Mouse (Mus musculus) kidney, adult 9 months (tissue): ENCODE data around the gene Aox4.

Source experiments
- DNase-seq: peaks from one replicate; pipeline ENCODE4 v3.0.0; 2022

The Aox4 gene

GRCm38 (mm10) chr1:58210203-58210602 lies at the start of gene Aox4:
Gene Aox4, plus strand, starts transcription at chr1:58210397.
- peak; percentile 51 for DNase-seq

GRCm38 (mm10) chr1:58169893-58170292 lies 40.3 kb upstream of the Aox4 start:
- no peak for DNase-seq

GRCm38 (mm10) chr1:58188514-58189175 lies 21.6 kb upstream of the Aox4 start:
- DNase-seq = no peak

- DNase-seq = no peak
These were observed 15.9 kb upstream of the Aox4 start for GRCm38 (mm10) chr1:58194317-58194716.

- no peak for DNase-seq
These were observed 15.2 kb upstream of the Aox4 start for GRCm38 (mm10) chr1:58194988-58195387.

GRCm38 (mm10) chr1:58195541-58195940 lies 14.7 kb upstream of the Aox4 start:
- DNase-seq = no peak

GRCm38 (mm10) chr1:58197023-58197422 lies 13.2 kb upstream of the Aox4 start:
- DNase-seq = no peak

GRCm38 (mm10) chr1:58198386-58198785 lies 11.8 kb upstream of the Aox4 start:
- DNase-seq = no peak

- DNase-seq = no peak
These were observed 2.6 kb downstream of the Aox4 start for GRCm38 (mm10) chr1:58212805-58213204.

- DNase-seq = no peak
These were observed 3.6 kb downstream of the Aox4 start for GRCm38 (mm10) chr1:58213838-58214237.

- no peak for DNase-seq
These were observed 5.2 kb downstream of the Aox4 start for GRCm38 (mm10) chr1:58215353-58215752.

- DNase-seq = no peak
These were observed 5.8 kb downstream of the Aox4 start for GRCm38 (mm10) chr1:58215956-58216532.

GRCm38 (mm10) chr1:58221070-58221469 lies 10.9 kb downstream of the Aox4 start:
- DNase-seq = no peak

GRCm38 (mm10) chr1:58221879-58222278 lies 11.7 kb downstream of the Aox4 start:
- DNase-seq = no peak

- no peak for DNase-seq
These were observed 17.9 kb downstream of the Aox4 start for GRCm38 (mm10) chr1:58228086-58228485.

- DNase-seq = no peak
These were observed 18.7 kb downstream of the Aox4 start for GRCm38 (mm10) chr1:58228916-58229315.

- DNase-seq = no peak
These were observed 19.6 kb downstream of the Aox4 start for GRCm38 (mm10) chr1:58229774-58230173.

- no peak for DNase-seq
These were observed 20.3 kb downstream of the Aox4 start for GRCm38 (mm10) chr1:58230542-58230941.

- DNase-seq = no peak
These were observed 25.2 kb downstream of the Aox4 start for GRCm38 (mm10) chr1:58235405-58235804.

GRCm38 (mm10) chr1:58237527-58238299 lies 27.5 kb downstream of the Aox4 start:
- DNase-seq = peak; percentile 4

- DNase-seq = no peak
These were observed 28.2 kb downstream of the Aox4 start for GRCm38 (mm10) chr1:58238440-58238839.

GRCm38 (mm10) chr1:58238961-58239360 lies 28.8 kb downstream of the Aox4 start:
- no peak for DNase-seq

GRCm38 (mm10) chr1:58240347-58240746 lies 30.1 kb downstream of the Aox4 start:
- peak; percentile 2 for DNase-seq

- no peak for DNase-seq
These were observed 34.3 kb downstream of the Aox4 start for GRCm38 (mm10) chr1:58244487-58244886.
